Mouse (Mus musculus) ES-E14 (cell line): Measurements from ENCODE around the gene Alg12. TPM values are rescaled to one million over a fixed set of nuclear protein-coding genes. Genes with fewer than 3 reads are reported as not detected.

Source experiments
- DNase-seq: peaks from one replicate; pipeline ENCODE4 v3.0.0-alpha.2; 2013; ENCODE audit warnings: low read depth, low spot score
- H3K27ac ChIP-seq: 2 replicates; pipeline ENCODE4 v1.5.1; 2012; ENCODE audit warnings: low read depth, mild to moderate bottlenecking, low read length, moderate library complexity, mixed read lengths; ENCODE audit not compliant: poor library complexity, insufficient read depth, severe bottlenecking
- H3K36me3 ChIP-seq: 2 replicates; pipeline ENCODE4 v1.6.1; 2012; ENCODE audit warnings: mild to moderate bottlenecking, low read length, moderate library complexity, mixed read lengths; ENCODE audit not compliant: control insufficient read depth, poor library complexity, insufficient read depth, severe bottlenecking
- H3K4me1 ChIP-seq, 2 experiments: fragments of 150-350 bp in 1 of 2; sonication (generic) in 1 of 2; 2 replicates each; pipeline ENCODE4 v1.6.1; 2012; ENCODE audit warnings: low read length in 2 of 2, mild to moderate bottlenecking in 1 of 2, mixed read lengths in 1 of 2; ENCODE audit not compliant: control insufficient read depth in 2 of 2, insufficient read depth in 2 of 2, poor library complexity in 1 of 2
- H3K4me3 ChIP-seq, 2 experiments: fragments of 150-350 bp in 1 of 2; sonication (generic) in 1 of 2; 2 replicates each; pipeline ENCODE4 v1.5.1; 2012; ENCODE audit warnings: low read length in 2 of 2, low read depth in 1 of 2, mild to moderate bottlenecking in 1 of 2, mixed read lengths in 1 of 2; ENCODE audit not compliant: insufficient read depth in 1 of 2, poor library complexity in 1 of 2, severe bottlenecking in 1 of 2
- H3K9ac ChIP-seq: 2 replicates; pipeline ENCODE4 v1.6.1; 2012; ENCODE audit warnings: low read depth, mild to moderate bottlenecking, low read length, mixed read lengths; ENCODE audit not compliant: poor library complexity, insufficient read depth, severe bottlenecking
- H3K9me3 ChIP-seq: fragments of 150-350 bp; sonication (generic); 2 replicates; pipeline ENCODE4 v1.6.1; 2012; ENCODE audit warnings: low read depth, mild to moderate bottlenecking, low read length; ENCODE audit not compliant: control insufficient read depth, insufficient read depth
- CHD2 ChIP-seq: IDR thresholded peaks from 2 replicates; pipeline ENCODE4 v1.6.1; 2014; ENCODE audit warnings: mild to moderate bottlenecking, low read depth, low read length, inconsistent platforms
- HCFC1 ChIP-seq: IDR thresholded peaks from 2 replicates; pipeline ENCODE4 v1.6.1; 2012; ENCODE audit warnings: low read length, inconsistent platforms, borderline replicate concordance; ENCODE audit not compliant: insufficient read depth
- MAFK ChIP-seq: IDR thresholded peaks from 2 replicates; pipeline ENCODE4 v1.6.1; 2014; ENCODE audit warnings: mild to moderate bottlenecking, low read depth, low read length, inconsistent platforms; ENCODE audit not compliant: insufficient read depth
- ZC3H11A ChIP-seq: IDR thresholded peaks from 2 replicates; pipeline ENCODE4 v1.6.1; 2012; ENCODE audit warnings: low read depth, mild to moderate bottlenecking, inconsistent platforms, low read length, borderline replicate concordance
- ZNF384 ChIP-seq: IDR thresholded peaks from 2 replicates; pipeline ENCODE4 v1.6.1; 2012; ENCODE audit warnings: low read depth, low read length, inconsistent platforms
- in situ Hi-C, 2 experiments: fragments of 600-800 bp; cut with MboI; formaldehyde crosslinking; loops; one replicate each; pipeline ENCODE4 v1.15.1; 2025; ENCODE audit warnings: low sequenced_read_pairs in 2 of 2, inconsistent platforms in 1 of 2; ENCODE audit not compliant: unreplicated experiment in 2 of 2
- total RNA-seq: library from RNA; depleted of rRNA; stranded (reverse); fragments of 300-350 nt; gene quantifications from 2 replicates; pipeline ENCODE4 v1.2.3, GENCODE M21; 2012; rRNA removed

Alg12 gene
- total RNA-seq, 1 experiment, result 17.8 TPM

DNA sequence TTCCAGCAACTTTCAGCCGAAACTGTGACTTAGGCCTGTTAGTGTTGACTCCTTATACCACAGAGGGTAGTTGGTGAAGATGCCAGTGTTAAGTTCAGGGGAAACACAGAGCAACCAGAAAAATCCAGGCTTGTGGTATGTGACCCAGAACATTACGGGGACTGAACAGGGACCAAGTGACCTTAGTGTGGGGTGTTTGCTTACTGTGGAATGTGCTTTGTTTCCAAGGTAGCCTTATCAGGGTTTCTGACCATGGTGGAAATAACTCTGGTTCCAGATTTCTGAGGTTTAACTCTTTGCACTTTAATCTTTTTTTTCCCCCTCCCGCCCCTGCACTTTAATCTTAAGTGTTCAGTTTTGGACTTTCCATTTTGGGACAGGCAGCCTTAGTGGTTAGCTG is 61.1 kb downstream of the Alg12 start:
- TF ChIP-seq MAFK (no peak), ZNF384 (no peak), HCFC1 (no peak), CHD2 (no peak), ZC3H11A (no peak)
- H3K4me1 ChIP-seq, result peaks cover 0 to under 1% of the 10 kb centered on the region in 2 experiments; a peak in 1 of 4 replicates
- in situ Hi-C loops, result no loop called here
- peaks cover 23% of the 10 kb centered on the region for H3K36me3 ChIP-seq
- H3K9ac ChIP-seq, result no peak overlapping the region
- H3K9me3 ChIP-seq, result no peaks in the 10 kb centered on the region
- DNase-seq, result no peak
- H3K27ac ChIP-seq, result no peak overlapping the region
- H3K4me3 ChIP-seq, result no peak overlapping the region

GRCm38 (mm10) chr15:88755761-88756160 is 63.4 kb downstream of the Alg12 start:
- Histone ChIP-seq H3K27ac (no peak overlapping the region), H3K36me3 (peaks cover 21% of the 10 kb centered on the region), H3K4me3 (no peak overlapping the region), H3K9me3 (no peaks in the 10 kb centered on the region), H3K4me1 (peaks cover 0 to 4% of the 10 kb centered on the region in 2 experiments; a peak in 1 of 4 replicates), H3K9ac (no peak overlapping the region)
- in situ Hi-C loops, result no loop called here
- DNase-seq, result no peak
- no peak for TF ChIP-seq HCFC1
- TF ChIP-seq ZNF384, result no peak
- TF ChIP-seq CHD2, result no peak
- TF ChIP-seq ZC3H11A, result no peak
- no peak for TF ChIP-seq MAFK

Other genes starting within 250 kb of the Alg12 start
- not detected in 2 replicates for gene Zdhhc25, start 219.0 kb downstream of the Alg12 start, total RNA-seq
- 52.0 and 54.2 TPM in 2 replicates for gene Brd1, start 85.1 kb downstream of the Alg12 start, total RNA-seq
- gene Zbed4, start 67.7 kb downstream of the Alg12 start, total RNA-seq, result 32.9 and 43.6 TPM in 2 replicates
- gene Creld2, start 328 bp upstream of the Alg12 start, total RNA-seq, result 324 and 328 TPM in 2 replicates
- gene Pim3, start 42.9 kb upstream of the Alg12 start, total RNA-seq, result 159 and 169 TPM in 2 replicates
- 0.11 and 0.13 TPM in 2 replicates for gene Ttll8, start 135.1 kb upstream of the Alg12 start, total RNA-seq
- gene Mlc1, start 159.7 kb upstream of the Alg12 start, total RNA-seq, result 0.32 and 0.36 TPM in 2 replicates
- gene Mov10l1, start 163.6 kb upstream of the Alg12 start, total RNA-seq, result 26.7 and 34.4 TPM in 2 replicates
- 0.22 and 0.58 TPM in 2 replicates for gene Panx2, start 240.4 kb upstream of the Alg12 start, total RNA-seq